Mouse (Mus musculus) small intestine, adult 2 months (tissue): ENCODE measurements around the gene Plxdc1. TPM values are rescaled to one million over a fixed set of nuclear protein-coding genes. Genes with fewer than 3 reads are reported as not detected.

ENCODE experiments used
- H3K27ac ChIP-seq: fragments of 200-500 bp; 2 replicates; pipeline ENCODE4 v1.5.1; 2012; ENCODE audit warnings: low read depth, low read length, control low read depth, inconsistent platforms; ENCODE audit not compliant: insufficient read depth
- H3K27me3 ChIP-seq: fragments of 200-500 bp; 2 replicates; pipeline ENCODE4 v1.6.1; 2012; ENCODE audit warnings: mild to moderate bottlenecking, moderate library complexity, low read length, inconsistent platforms; ENCODE audit not compliant: control insufficient read depth, insufficient read depth
- H3K36me3 ChIP-seq: fragments of 200-500 bp; 2 replicates; pipeline ENCODE4 v1.6.1; 2012; ENCODE audit warnings: mild to moderate bottlenecking, low read length, control low read depth, inconsistent platforms; ENCODE audit not compliant: control insufficient read depth, insufficient read depth
- H3K4me1 ChIP-seq: fragments of 200-500 bp; 2 replicates; pipeline ENCODE4 v1.6.1; 2012; ENCODE audit warnings: low read length, inconsistent platforms, mixed read lengths; ENCODE audit not compliant: control insufficient read depth, insufficient read depth, insufficient read length
- H3K4me3 ChIP-seq: fragments of 200-500 bp; 2 replicates; pipeline ENCODE4 v1.5.1; 2012; ENCODE audit warnings: low read depth, mild to moderate bottlenecking, control low read depth, inconsistent platforms, low read length, moderate library complexity
- CTCF ChIP-seq: fragments of 200-500 bp; IDR thresholded peaks from 2 replicates; pipeline ENCODE4 v1.5.1; 2012; ENCODE audit warnings: low read depth, mild to moderate bottlenecking, control low read depth, inconsistent platforms, low read length, moderate library complexity, mixed read lengths; ENCODE audit not compliant: insufficient replicate concordance, insufficient read length; ENCODE audit errors: extremely low read depth
- POLR2A ChIP-seq: fragments of 200-500 bp; IDR thresholded peaks from 2 replicates; pipeline ENCODE4 v1.6.1; 2012; ENCODE audit warnings: low read depth, mild to moderate bottlenecking, control low read depth, inconsistent platforms, low read length, moderate library complexity
- WGBS: fragments of 180-500 bp; shearing (Covaris S2); methylation state at CpG from one replicate; pipeline ENCODE4 v1.1.7; 2018; 5-methylcytosine and 5-hydroxymethylcytosine counted together
- polyA plus RNA-seq: library from polyadenylated mRNA; depleted of rRNA; stranded (reverse); fragments of >200 nt; gene quantifications from 2 replicates; pipeline ENCODE4 v1.2.3, GENCODE M21; 2012

Gene Plxdc1
- polyA plus RNA-seq, 1 experiment = 1.6 TPM

- Histone ChIP-seq H3K4me3 (peak overlapping the region; percentile 85), H3K27ac (peak overlapping the region; percentile 86), H3K27me3 (peaks cover 12% of the 10 kb centered on the region), H3K4me1 (no peaks in the 10 kb centered on the region), H3K36me3 (no peaks in the 10 kb centered on the region)
- under 1% methylated on average over 42 of the region's 42 CpGs for WGBS
- peak; percentile 77 for TF ChIP-seq CTCF
- peak; percentile 39; the same call in 1 of the 2 replicates for TF ChIP-seq POLR2A
Observed at GRCm38 (mm10) chr11:97987551-97988526, 1.6 kb upstream of the Plxdc1 start.

GRCm38 (mm10) chr11:97986738-97987465, 658 bp upstream of the Plxdc1 start:
- WGBS = 25% methylated on average over 17 of the region's 17 CpGs

GRCm38 (mm10) chr11:97983983-97984382, 2.3 kb downstream of the Plxdc1 start:
- H3K4me3 ChIP-seq = no peak overlapping the region
- H3K4me1 ChIP-seq = 0 out of 2 replicates have a peak, but pooled peaks cover 3% of the 10 kb centered on the region
- no peak overlapping the region for H3K27ac ChIP-seq
- 75% methylated on average over 1 of the region's 1 CpGs for WGBS
- H3K27me3 ChIP-seq = peaks cover 12% of the 10 kb centered on the region
- no peak for TF ChIP-seq POLR2A
- no peak for TF ChIP-seq CTCF
- H3K36me3 ChIP-seq = no peaks in the 10 kb centered on the region

More at GRCm38 (mm10) chr11:97986738-97987465, 658 bp upstream of the Plxdc1 start:
- no peak for TF ChIP-seq CTCF
- TF ChIP-seq POLR2A = no peak
- Histone ChIP-seq H3K4me3 (peak overlapping the region; percentile 77), H3K27me3 (peaks cover 12% of the 10 kb centered on the region), H3K4me1 (no peaks in the 10 kb centered on the region), H3K27ac (no peak overlapping the region), H3K36me3 (no peaks in the 10 kb centered on the region)

- H3K27ac ChIP-seq = no peak overlapping the region
- 88% methylated on average over 3 of the region's 3 CpGs for WGBS
- no peak for TF ChIP-seq POLR2A
- no peak for TF ChIP-seq CTCF
Observed at GRCm38 (mm10) chr11:97983506-97983905, 2.7 kb downstream of the Plxdc1 start.

GRCm38 (mm10) chr11:97982721-97983120, 3.5 kb downstream of the Plxdc1 start:
- TF ChIP-seq POLR2A (no peak), CTCF (no peak)
- Histone ChIP-seq H3K27me3 (peaks cover 12% of the 10 kb centered on the region), H3K27ac (no peak overlapping the region), H3K4me1 (0 out of 2 replicates have a peak, but pooled peaks cover 3% of the 10 kb centered on the region), H3K4me3 (no peak overlapping the region), H3K36me3 (no peaks in the 10 kb centered on the region)
- 87% methylated on average over 9 of the region's 9 CpGs for WGBS

More at GRCm38 (mm10) chr11:97983506-97983905, 2.7 kb downstream of the Plxdc1 start:
- peaks cover 12% of the 10 kb centered on the region for H3K27me3 ChIP-seq
- H3K4me3 ChIP-seq = no peak overlapping the region
- H3K4me1 ChIP-seq = 0 out of 2 replicates have a peak, but pooled peaks cover 3% of the 10 kb centered on the region
- H3K36me3 ChIP-seq = no peaks in the 10 kb centered on the region

GRCm38 (mm10) chr11:97980531-97980966, 5.7 kb downstream of the Plxdc1 start:
- TF ChIP-seq CTCF (no peak), POLR2A (no peak)
- 74% methylated on average over 9 of the region's 9 CpGs for WGBS
- Histone ChIP-seq H3K36me3 (no peaks in the 10 kb centered on the region), H3K4me1 (0 out of 2 replicates have a peak, but pooled peaks cover 3% of the 10 kb centered on the region), H3K27ac (no peak overlapping the region), H3K27me3 (peaks cover under 1% of the 10 kb centered on the region; the same call in 1 of the 2 replicates), H3K4me3 (no peak overlapping the region)
